Mouse (Mus musculus) midbrain, postnatal 0 days (tissue): ENCODE results near the gene Cd300e. TPM values are rescaled to one million over a fixed set of nuclear protein-coding genes. Genes with fewer than 3 reads are reported as not detected.
"Not testable (repeated sequence)": the region's sequence is repeated elsewhere in the genome, so short reads cannot be mapped to it uniquely, and the experiment has no call there.

Source experiments
- ATAC-seq: fragments of 200-750 bp; cut with Nextera tagmentation; 2 replicates; pipeline ENCODE4 v1.8.0; 2017; ENCODE audit warnings: moderate number of reproducible peaks, mild to moderate bottlenecking, moderate TSS enrichment, moderate library complexity; ENCODE audit not compliant: low FRiP score
- DNase-seq: peaks from one replicate; pipeline ENCODE4 v3.0.0-alpha.2; 2015; ENCODE audit warnings: low spot score
- H3K27ac ChIP-seq: fragments of 300-500 bp; sonication (generic); 2 replicates; pipeline ENCODE4 v1.5.1; 2014; ENCODE audit warnings: low read depth, mild to moderate bottlenecking, low read length, mixed read lengths
- H3K27me3 ChIP-seq: fragments of 300-500 bp; sonication (generic); 2 replicates; pipeline ENCODE4 v1.6.1; 2014; ENCODE audit warnings: low read length, control low read depth, mixed read lengths; ENCODE audit not compliant: insufficient read depth
- H3K36me3 ChIP-seq: fragments of 300-500 bp; sonication (generic); 2 replicates; pipeline ENCODE4 v1.6.1; 2014; ENCODE audit warnings: low read length, control low read depth, mixed read lengths; ENCODE audit not compliant: insufficient read depth
- H3K4me1 ChIP-seq: fragments of 300-500 bp; sonication (generic); 2 replicates; pipeline ENCODE4 v1.6.1; 2014; ENCODE audit warnings: mild to moderate bottlenecking, control low read depth, antibody characterized with exemption, low read length, mixed read lengths; ENCODE audit not compliant: insufficient read depth
- H3K4me2 ChIP-seq: fragments of 300-500 bp; sonication (generic); 2 replicates; pipeline ENCODE4 v1.6.1; 2014; ENCODE audit warnings: low read depth, mild to moderate bottlenecking, low read length, mixed read lengths; ENCODE audit not compliant: poor library complexity, severe bottlenecking
- H3K4me3 ChIP-seq: fragments of 300-500 bp; sonication (generic); 2 replicates; pipeline ENCODE4 v1.5.1; 2014; ENCODE audit warnings: low read depth, mild to moderate bottlenecking, low read length, moderate library complexity
- H3K9ac ChIP-seq: fragments of 300-500 bp; sonication (generic); replicated peaks from 2 replicates; pipeline ENCODE4 v1.6.1; 2014; ENCODE audit warnings: mild to moderate bottlenecking, low read length, moderate library complexity, mixed read lengths; ENCODE audit not compliant: poor library complexity, severe bottlenecking
- H3K9me3 ChIP-seq: fragments of 300-500 bp; sonication (generic); 2 replicates; pipeline ENCODE4 v1.6.1; 2016; ENCODE audit warnings: low read length, control low read depth
- CTCF ChIP-seq: IDR thresholded peaks from 2 replicates; pipeline ENCODE4 v1.5.1; 2016; ENCODE audit warnings: antibody characterized with exemption, mild to moderate bottlenecking
- WGBS: fragments of 180-500 bp; shearing (Covaris S2); extraction: QIAGEN DNeasy Blood & Tissue Kit; methylation state at CpG from one replicate; pipeline ENCODE4 v1.1.7; 2014; 5-methylcytosine and 5-hydroxymethylcytosine counted together
- polyA plus RNA-seq: library from polyadenylated mRNA; unstranded; fragments of >200 nt; fragmentation: Nextera tagmentation; extraction: Ambion mirVana; gene quantifications from 2 replicates; pipeline ENCODE4 v1.2.1, GENCODE M21; 2015
- total RNA-seq: library from RNA; depleted of rRNA; stranded (reverse); fragments of >200 nt; gene quantifications from 2 replicates; pipeline ENCODE4 v1.2.3, GENCODE M21; 2014; rRNA removed

Cd300e gene
- total and polyA plus RNA-seq, 2 experiments from 2014 or later, result 0.10 TPM; not detected in 1

DNA sequence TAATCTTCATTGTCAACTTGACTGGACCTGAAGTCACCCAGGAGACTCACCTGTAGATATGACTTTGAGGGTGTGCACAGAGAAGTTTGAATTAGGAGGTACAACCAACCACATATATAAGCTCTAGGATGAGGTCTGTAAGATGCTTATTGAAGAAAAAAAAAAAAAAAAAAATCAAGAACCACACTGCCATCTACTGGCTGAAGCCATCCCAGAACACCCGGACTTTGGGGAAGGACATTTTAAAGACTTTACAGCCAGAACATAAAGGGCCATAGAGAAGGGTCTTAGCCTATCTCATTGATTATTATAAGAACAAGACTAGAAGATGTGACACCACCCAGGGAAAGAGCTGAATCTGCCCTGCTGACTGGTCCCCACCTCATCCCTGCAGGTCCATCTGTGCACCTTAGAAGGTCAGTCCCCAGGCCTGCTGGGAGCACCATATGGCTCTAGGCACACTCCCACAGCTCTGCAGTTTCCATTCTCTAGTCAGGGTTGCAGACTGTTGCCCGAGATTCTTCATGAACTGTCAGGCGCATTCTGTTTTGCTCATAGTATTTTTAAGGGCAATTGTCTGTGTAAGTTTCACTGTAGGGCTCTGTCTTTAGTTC is 12.6 kb downstream of the Cd300e start:
- Histone ChIP-seq H3K4me2 (no peak overlapping the region), H3K4me1 (no peaks in the 10 kb centered on the region), H3K9ac (no peak overlapping the region), H3K4me3 (no peak overlapping the region), H3K36me3 (no peaks in the 10 kb centered on the region), H3K27ac (no peak overlapping the region), H3K9me3 (no peaks in the 10 kb centered on the region), H3K27me3 (no peaks in the 10 kb centered on the region)
- peak; percentile 53 for TF ChIP-seq CTCF
- 44% methylated on average over 3 of the region's 3 CpGs for WGBS
- no peak for ATAC-seq
- DNase-seq, result peak; percentile 28

DNA sequence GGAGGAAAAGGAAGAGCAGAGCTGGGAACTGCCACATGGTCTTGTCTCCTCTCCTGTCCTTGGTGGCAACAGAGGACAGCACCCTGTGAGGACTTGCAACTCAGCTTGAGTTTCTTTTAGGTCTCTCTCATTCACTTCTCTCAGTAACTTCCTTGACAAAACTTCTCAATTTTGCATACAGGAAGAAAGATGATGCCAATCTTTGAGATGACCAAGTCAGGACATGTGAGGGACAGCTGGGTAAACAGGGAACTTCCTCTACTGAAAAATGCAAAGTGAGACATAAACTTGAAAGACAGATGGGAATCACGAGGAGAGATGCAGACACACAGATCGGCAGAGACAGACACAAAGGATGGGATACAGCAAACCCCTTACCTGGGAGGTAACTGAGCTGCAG is 13.7 kb downstream of the Cd300e start, which contains the start of gene Cd300ld3:
Gene Cd300ld3 (minus strand): TSS at position 151 of the 400 bp plus-strand sequence.
- Histone ChIP-seq H3K4me1 (no peaks in the 10 kb centered on the region), H3K9me3 (no peaks in the 10 kb centered on the region), H3K9ac (no peak within 1 kb of the TSS), H3K4me3 (no peak within 1 kb of the TSS), H3K4me2 (no peak within 1 kb of the TSS), H3K36me3 (no peaks in the 10 kb centered on the region), H3K27me3 (no peaks in the 10 kb centered on the region), H3K27ac (no peak within 1 kb of the TSS)
- TF ChIP-seq CTCF, result no peak
- no peak for DNase-seq
- no peak for ATAC-seq
- WGBS, result 69% methylated on average over 2 of the region's 2 CpGs

DNA sequence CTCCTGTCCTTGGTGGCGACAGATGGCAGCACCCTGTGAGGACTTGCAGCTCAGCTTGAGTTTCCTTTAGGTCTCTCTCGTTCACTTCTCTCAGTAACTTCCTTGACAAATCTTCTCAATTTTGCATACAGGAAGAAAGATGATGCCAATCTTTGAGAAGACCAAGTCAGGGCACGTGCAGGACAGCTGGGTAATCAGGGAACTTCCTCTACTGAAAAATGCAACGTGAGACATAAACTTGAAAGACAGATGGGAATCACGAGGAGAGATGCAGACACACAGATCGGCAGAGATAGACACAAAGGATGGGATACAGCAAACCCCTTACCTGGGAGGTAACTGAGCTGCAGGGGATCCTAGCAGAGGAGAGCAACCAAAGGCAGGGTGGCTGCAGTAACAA is 24.3 kb downstream of the Cd300e start, which contains the start of gene Cd300ld5:
Gene Cd300ld5 (minus strand): TSS at position 101 of the 400 bp plus-strand sequence.
- not testable (repeated sequence) for H3K27ac ChIP-seq, H3K9me3 ChIP-seq, ATAC-seq, H3K4me1 ChIP-seq, H3K4me2 ChIP-seq, H3K27me3 ChIP-seq, H3K4me3 ChIP-seq, DNase-seq, H3K36me3 ChIP-seq, H3K9ac ChIP-seq
- WGBS, result no CpG with 5 or more reads among the region's 6 CpGs

DNA sequence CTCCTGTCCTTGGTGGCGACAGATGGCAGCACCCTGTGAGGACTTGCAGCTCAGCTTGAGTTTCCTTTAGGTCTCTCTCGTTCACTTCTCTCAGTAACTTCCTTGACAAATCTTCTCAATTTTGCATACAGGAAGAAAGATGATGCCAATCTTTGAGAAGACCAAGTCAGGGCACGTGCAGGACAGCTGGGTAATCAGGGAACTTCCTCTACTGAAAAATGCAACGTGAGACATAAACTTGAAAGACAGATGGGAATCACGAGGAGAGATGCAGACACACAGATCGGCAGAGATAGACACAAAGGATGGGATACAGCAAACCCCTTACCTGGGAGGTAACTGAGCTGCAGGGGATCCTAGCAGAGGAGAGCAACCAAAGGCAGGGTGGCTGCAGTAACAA is 35.1 kb downstream of the Cd300e start, which contains the start of gene Cd300ld4:
Gene Cd300ld4 (minus strand): TSS at position 101 of the 400 bp plus-strand sequence.
- not testable (repeated sequence) for H3K27me3 ChIP-seq, H3K9me3 ChIP-seq, H3K36me3 ChIP-seq, ATAC-seq, DNase-seq, H3K9ac ChIP-seq, H3K27ac ChIP-seq, H3K4me1 ChIP-seq, H3K4me3 ChIP-seq, H3K4me2 ChIP-seq
- WGBS, result no CpG with 5 or more reads among the region's 6 CpGs

DNA sequence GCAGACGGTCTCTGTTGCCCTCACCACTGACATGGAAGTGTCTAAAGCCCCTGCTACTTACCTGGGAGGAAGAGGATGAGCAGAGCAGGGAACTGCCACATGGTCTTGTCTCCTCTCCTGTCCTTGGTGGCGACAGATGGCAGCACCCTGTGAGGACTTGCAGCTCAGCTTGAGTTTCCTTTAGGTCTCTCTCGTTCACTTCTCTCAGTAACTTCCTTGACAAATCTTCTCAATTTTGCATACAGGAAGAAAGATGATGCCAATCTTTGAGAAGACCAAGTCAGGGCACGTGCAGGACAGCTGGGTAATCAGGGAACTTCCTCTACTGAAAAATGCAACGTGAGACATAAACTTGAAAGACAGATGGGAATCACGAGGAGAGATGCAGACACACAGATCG is 45.9 kb downstream of the Cd300e start, which contains the start of gene Cd300ld2:
Gene Cd300ld2 (minus strand): TSS at position 101 of the 400 bp plus-strand sequence.
- H3K27me3 ChIP-seq, H3K36me3 ChIP-seq, DNase-seq, H3K4me1 ChIP-seq, H3K4me2 ChIP-seq, ATAC-seq, H3K27ac ChIP-seq, H3K9me3 ChIP-seq, H3K9ac ChIP-seq, H3K4me3 ChIP-seq: not testable (repeated sequence)
- WGBS, result no CpG with 5 or more reads among the region's 7 CpGs

DNA sequence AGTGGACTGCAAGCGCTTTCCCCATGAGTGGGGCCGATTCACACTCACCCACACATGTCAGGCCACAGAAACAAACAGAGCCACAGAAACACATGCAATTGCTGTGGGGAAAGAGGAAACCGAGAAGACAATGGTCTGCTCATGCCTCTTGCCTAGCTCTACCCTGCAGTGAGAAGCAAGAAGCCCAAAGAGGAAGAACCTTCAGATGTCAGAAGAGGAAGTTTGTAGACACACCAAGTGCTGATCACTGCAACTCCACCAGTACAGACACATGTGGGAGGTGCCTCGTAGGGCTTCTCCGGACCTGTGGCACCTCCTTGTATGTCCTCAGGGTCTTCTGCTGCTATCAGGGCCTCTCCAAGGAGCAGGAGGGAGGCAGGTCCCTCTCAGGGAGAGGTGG is 57.9 kb downstream of the Cd300e start:
- no peak for ATAC-seq

More for the DNA sequence above, 57.9 kb downstream of the Cd300e start:
- H3K27me3 ChIP-seq, result no peaks in the 10 kb centered on the region
- no peaks in the 10 kb centered on the region for H3K4me1 ChIP-seq
- TF ChIP-seq CTCF, result no peak
- no peak overlapping the region for H3K9ac ChIP-seq
- H3K4me2 ChIP-seq, result no peak overlapping the region
- H3K9me3 ChIP-seq, result no peaks in the 10 kb centered on the region
- 84% methylated on average over 5 of the region's 5 CpGs for WGBS
- no peak overlapping the region for H3K4me3 ChIP-seq
- no peak for DNase-seq
- no peak overlapping the region for H3K27ac ChIP-seq
- H3K36me3 ChIP-seq, result no peaks in the 10 kb centered on the region

Other genes with a start within 250 kb of the Cd300e start
- 7.5 and 12.8 TPM in 2 replicates for gene Gprc5c, start 211.0 kb downstream of the Cd300e start, total RNA-seq
- 5.7 and 5.8 TPM in 2 replicates for gene Gprc5c, start 211.0 kb downstream of the Cd300e start, polyA plus RNA-seq
- gene Cd300a, start 172.1 kb downstream of the Cd300e start, total RNA-seq, result 1.5 and 1.8 TPM in 2 replicates
- gene Cd300a, start 172.1 kb downstream of the Cd300e start, polyA plus RNA-seq, result 1.4 and 1.7 TPM in 2 replicates
- gene Cd300lb, start 127.8 kb downstream of the Cd300e start, total RNA-seq, result 0.05 and 0.24 TPM in 2 replicates
- 0.05 TPM in 1 of 2 replicates, not detected in the other for gene Cd300lb, start 127.8 kb downstream of the Cd300e start, polyA plus RNA-seq
- gene Cd300c, start 93.0 kb downstream of the Cd300e start, total RNA-seq, result not detected in 2 replicates
- not detected in 2 replicates for gene Cd300c, start 93.0 kb downstream of the Cd300e start, polyA plus RNA-seq
- not detected in 2 replicates for gene Cd300ld, start 72.3 kb downstream of the Cd300e start, total RNA-seq
- gene Cd300ld, start 72.3 kb downstream of the Cd300e start, polyA plus RNA-seq, result 0.10 TPM in 1 of 2 replicates, not detected in the other
- gene Cd300c2, start 60.3 kb downstream of the Cd300e start, total RNA-seq, result 0.66 and 0.77 TPM in 2 replicates
- 1.5 and 1.9 TPM in 2 replicates for gene Cd300c2, start 60.3 kb downstream of the Cd300e start, polyA plus RNA-seq
- gene Cd300ld2, start 46.0 kb downstream of the Cd300e start, total RNA-seq, result not detected in 2 replicates
- not detected in 2 replicates for gene Cd300ld2, start 46.0 kb downstream of the Cd300e start, polyA plus RNA-seq
- gene Cd300ld4, start 35.2 kb downstream of the Cd300e start, total RNA-seq, result not detected in 2 replicates
- not detected in 2 replicates for gene Cd300ld4, start 35.2 kb downstream of the Cd300e start, polyA plus RNA-seq
- 0.82 TPM in 1 of 2 replicates, not detected in the other for gene Cd300ld5, start 24.4 kb downstream of the Cd300e start, total RNA-seq
- not detected in 2 replicates for gene Cd300ld5, start 24.4 kb downstream of the Cd300e start, polyA plus RNA-seq
- 0.82 TPM in 1 of 2 replicates, not detected in the other for gene Cd300ld3, start 13.8 kb downstream of the Cd300e start, total RNA-seq
- gene Cd300ld3, start 13.8 kb downstream of the Cd300e start, polyA plus RNA-seq, result not detected in 2 replicates
- gene Rab37, start 29.3 kb upstream of the Cd300e start, total RNA-seq, result 0.57 and 0.93 TPM in 2 replicates
- 0.67 and 0.90 TPM in 2 replicates for gene Rab37, start 29.3 kb upstream of the Cd300e start, polyA plus RNA-seq
- 0.16 and 0.42 TPM in 2 replicates for gene Cd300lf, start 71.8 kb upstream of the Cd300e start, total RNA-seq
- gene Cd300lf, start 71.8 kb upstream of the Cd300e start, polyA plus RNA-seq, result 0.09 and 0.10 TPM in 2 replicates
- gene Slc9a3r1, start 101.2 kb upstream of the Cd300e start, total RNA-seq, result 53.3 and 57.3 TPM in 2 replicates
- 65.4 and 72.9 TPM in 2 replicates for gene Slc9a3r1, start 101.2 kb upstream of the Cd300e start, polyA plus RNA-seq
- 7.8 and 8.5 TPM in 2 replicates for gene Tmem104, start 125.3 kb upstream of the Cd300e start, total RNA-seq
- gene Tmem104, start 125.3 kb upstream of the Cd300e start, polyA plus RNA-seq, result 12.2 and 12.9 TPM in 2 replicates
- gene Nat9, start 125.7 kb upstream of the Cd300e start, total RNA-seq, result 13.0 and 19.3 TPM in 2 replicates
- 17.5 and 20.1 TPM in 2 replicates for gene Nat9, start 125.7 kb upstream of the Cd300e start, polyA plus RNA-seq
- 2.9 and 4.1 TPM in 2 replicates for gene Grin2c, start 205.1 kb upstream of the Cd300e start, total RNA-seq
- 0.59 and 0.75 TPM in 2 replicates for gene Grin2c, start 205.1 kb upstream of the Cd300e start, polyA plus RNA-seq
- 17.7 and 18.8 TPM in 2 replicates for gene Fdxr, start 214.9 kb upstream of the Cd300e start, total RNA-seq
- gene Fdxr, start 214.9 kb upstream of the Cd300e start, polyA plus RNA-seq, result 14.8 and 16.7 TPM in 2 replicates
- 10.2 and 10.6 TPM in 2 replicates for gene Fads6, start 235.5 kb upstream of the Cd300e start, total RNA-seq
- gene Fads6, start 235.5 kb upstream of the Cd300e start, polyA plus RNA-seq, result 1.4 and 1.6 TPM in 2 replicates
- 0.05 and 1.5 TPM in 2 replicates for gene Otop2, start 245.0 kb upstream of the Cd300e start, total RNA-seq
- gene Otop2, start 245.0 kb upstream of the Cd300e start, polyA plus RNA-seq, result 0.15 and 0.22 TPM in 2 replicates